Mouse (Mus musculus): ENCODE measurements at regions not wholly inside any gene's neighbourhood (a gene's known extent, or its start where the extent isn't known, plus 50 kb on each side); places are given as distances from the start of the nearest gene placed in this dataset.

DNA sequence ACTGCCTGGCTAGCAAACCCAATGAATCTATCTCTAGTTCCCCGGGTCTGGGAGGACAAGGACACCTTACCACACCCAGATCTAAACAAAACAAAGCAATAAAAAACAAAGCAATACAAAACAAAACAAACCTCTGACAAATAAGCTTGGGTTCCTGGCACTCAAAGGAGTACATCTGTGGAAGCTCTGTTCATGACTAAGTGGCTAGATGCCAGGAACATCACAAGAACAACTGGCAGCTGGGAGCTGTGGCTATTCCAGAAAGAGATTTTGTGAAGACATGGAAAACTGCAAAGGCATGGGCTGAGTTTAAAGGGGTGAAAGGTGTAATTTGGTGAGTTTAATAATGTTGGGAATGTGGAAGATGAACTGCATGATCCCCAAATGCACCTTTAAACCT is 565.9 kb downstream of the Plekhb2 start:
- TF ChIP-seq GATA1 (IDR thresholded peaks at IDR 0.05; ENCODE audit: low read length) (no peak), TAL1 (IDR thresholded peaks at IDR 0.05; ENCODE audit: low read length) (no peak)

Data from erythroblast, embryonic 14.5 days (primary cell).